Mouse (Mus musculus) c-Kit-negative CD71-positive TER-119-positive erythroid progenitor cells, embryonic 14.5 days (primary cell): ENCODE measurements around the gene Crocc2.
"Not testable (repeated sequence)": the region's sequence is repeated elsewhere in the genome, so short reads cannot be mapped to it uniquely, and the experiment has no call there.

Experiments used
- DNase-seq: peaks from one replicate; pipeline ENCODE4 v3.0.0-alpha.2; 2013; ENCODE audit warnings: low read depth, low spot score

Gene Crocc2

DNA sequence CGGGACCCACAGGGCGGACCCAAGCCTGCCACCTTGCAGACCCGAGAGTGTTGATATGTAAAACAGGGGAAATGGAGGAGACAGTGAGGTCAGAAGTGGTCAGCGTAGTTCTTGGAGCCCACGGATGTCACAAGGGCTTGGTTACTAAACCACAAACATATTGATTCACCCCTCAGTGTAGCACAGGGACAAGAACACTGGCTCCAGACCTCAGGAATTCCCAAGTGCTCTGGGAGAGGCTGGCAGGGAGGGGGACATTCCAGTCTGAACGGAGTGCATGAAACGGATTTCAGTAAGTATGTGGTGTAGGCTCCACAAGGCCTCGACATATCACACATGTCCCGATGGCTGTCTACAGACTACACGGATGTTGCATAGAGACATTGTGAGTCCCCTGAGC lies 6.6 kb upstream of the Crocc2 start:
- DNase-seq, result no peak

DNA sequence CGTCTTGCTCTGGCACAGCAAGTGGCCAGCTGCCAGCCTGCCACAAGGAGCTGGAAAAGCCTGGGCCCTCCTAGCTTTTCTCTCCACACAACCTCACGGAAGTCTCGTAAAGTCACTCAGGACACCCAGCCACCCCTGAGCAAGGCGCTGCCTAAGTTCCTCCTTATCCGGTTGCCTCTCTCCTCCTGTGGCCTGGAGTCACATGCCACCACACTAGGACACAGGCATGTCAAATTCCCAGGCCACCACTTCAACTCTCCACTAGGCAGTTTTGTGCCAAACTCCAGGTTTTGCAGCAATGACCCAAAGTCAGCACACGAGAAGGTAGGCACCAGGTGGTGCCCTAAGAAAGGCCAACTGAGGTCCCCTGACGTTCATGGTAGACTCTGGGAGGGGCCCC lies 5.9 kb upstream of the Crocc2 start:
- DNase-seq, result no peak

DNA sequence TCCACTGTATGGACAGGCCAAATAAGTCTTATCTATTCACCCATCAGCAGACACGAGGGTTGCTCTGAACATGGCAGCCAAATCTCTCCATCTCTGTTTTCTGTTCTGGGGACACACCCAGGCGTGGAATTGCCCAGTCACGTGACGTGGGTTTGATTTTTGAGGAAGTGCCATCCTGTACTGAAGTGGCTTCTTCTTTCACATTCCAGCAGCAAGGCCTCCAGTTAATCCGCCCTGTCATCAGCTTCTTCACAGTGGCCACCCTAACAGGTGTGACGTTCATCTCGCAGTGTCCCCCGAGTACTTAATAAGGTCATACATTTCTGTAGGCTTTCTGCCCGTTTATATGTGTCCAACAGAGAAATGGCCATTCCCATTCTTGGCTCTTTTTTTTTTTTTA lies 3.1 kb upstream of the Crocc2 start:
- DNase-seq, result no peak

DNA sequence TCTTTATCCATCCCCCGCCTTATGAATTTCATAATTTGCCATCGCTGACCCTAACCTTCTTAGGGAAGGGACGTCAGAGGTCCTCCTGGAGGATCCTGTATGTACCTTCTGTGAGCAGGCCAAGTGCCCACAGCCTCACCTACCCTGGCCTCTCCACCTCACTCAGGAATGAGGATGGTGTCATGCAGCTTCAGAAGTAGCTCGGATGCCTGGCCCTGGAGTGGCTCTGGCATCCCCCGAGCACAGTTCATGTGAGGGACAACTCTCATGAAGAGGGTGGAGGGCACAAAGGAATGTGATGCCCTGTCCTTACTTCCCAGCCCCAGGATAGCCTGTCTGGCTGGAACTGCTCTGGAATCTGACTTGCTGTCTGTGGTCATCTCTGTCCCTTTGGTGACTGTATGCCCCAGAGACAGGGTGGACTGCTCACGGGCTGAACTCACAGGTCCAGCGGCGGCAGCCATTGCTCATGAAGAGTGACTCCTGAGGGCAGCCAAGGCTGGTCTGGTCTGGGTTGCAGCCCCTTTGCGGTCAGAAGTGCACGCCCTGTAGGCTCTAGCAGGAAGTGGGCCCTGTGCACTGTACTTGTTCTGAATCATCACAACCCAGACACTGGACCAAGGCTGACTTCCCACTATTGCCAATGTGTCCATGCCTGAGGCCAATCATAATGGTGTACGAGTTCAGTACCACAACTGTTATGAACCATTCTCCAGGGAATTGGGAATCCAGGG lies 2.0 kb upstream of the Crocc2 start:
- no peak for DNase-seq

DNA sequence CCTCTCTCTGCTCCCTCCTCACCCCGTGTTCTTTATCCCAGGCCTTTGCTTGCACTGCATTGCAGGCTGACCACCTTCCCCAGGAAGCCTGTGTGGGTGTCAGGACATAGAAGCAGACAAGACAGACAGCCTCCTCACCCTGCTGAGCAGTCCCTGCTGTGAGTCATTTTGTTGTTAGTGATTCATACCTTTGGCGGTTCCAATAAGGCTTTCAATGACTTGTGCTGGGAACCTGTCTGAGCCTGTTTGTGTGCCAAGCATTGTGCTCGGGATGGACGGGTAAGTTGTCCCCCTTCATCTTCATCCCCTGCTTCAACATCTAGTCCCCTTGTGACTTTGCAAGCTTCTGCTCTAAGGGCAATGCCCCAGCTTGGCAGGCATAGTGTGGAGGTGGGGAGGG lies 5.1 kb downstream of the Crocc2 start:
- no peak for DNase-seq

DNA sequence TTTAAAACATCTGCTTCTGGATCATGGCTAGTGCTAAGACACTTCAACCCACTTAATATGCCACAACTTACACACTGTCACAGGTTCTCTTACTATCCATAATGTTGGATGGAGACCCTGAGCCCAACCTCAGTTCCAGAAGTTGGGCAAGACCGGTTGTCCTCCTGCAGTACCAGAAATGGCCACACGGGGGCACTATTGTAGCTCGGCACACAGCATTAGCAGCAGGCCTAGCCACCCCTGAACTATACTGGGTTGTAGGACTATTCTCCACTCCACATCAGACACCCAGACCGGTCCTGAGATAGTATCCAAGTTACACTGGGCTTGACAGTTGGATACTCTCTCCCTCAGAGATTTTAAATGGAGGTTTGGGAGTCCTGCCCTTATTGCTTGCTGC lies 5.9 kb downstream of the Crocc2 start:
- DNase-seq, result peak; percentile 49

DNA sequence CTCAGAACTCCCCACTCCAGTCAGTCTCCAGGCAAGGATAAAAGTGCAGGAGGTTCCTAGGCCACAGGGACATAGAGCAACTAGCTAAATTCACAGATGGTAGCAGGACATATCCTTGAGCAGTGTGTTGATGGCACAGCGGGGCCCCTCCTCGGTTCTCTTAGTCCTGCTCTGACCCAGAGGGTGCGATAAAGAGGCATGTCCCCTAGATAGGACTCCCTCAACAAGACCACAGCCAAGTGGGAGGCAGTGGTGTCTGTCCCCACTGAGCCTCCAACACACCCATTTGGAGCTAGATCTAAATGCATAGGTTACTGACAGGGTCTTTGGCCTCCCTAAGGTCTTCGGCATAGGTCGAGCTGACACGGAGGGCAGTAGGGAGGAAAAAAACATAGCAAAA lies 7.3 kb downstream of the Crocc2 start:
- no peak for DNase-seq

DNA sequence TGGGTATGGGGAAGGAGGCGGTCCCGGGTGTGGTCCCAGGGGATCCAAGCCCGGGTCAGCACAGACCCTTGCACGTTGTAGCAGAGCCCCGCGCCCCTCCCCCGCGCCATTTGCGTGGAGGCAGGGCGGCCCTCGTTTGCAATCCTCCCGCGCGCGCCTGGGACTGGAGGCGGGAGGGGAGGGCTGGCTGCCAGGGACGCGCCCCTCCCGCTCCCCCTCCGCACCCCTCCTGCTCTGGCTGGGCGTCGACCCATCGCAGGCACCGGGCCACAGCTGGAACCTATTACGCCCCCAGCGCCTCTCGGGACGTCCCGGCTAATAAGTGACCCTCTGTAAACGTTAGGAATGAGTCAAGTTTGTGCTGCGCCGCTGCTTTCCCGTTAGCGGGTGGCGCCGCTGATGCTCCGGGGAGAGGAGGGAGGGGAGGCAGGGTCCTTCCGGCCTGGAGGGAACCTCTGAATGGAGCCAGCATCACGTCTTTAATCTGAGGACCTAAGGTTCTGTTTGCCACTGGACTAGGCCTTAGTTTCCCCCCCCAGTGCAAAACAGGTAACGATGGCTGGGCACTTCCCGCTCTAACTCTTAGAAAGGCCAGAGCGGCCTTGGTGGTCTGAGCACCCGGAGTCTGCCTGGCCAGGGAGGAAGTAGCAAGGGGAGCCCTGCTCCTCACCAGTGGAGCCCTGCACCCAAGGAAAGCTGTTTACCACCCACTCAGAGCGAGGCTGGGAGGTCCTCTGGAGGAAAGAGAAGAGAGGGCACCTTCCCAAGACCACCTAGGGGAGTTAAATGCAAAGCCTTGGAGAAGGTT lies 8.2 kb downstream of the Crocc2 start:
- no peak for DNase-seq

DNA sequence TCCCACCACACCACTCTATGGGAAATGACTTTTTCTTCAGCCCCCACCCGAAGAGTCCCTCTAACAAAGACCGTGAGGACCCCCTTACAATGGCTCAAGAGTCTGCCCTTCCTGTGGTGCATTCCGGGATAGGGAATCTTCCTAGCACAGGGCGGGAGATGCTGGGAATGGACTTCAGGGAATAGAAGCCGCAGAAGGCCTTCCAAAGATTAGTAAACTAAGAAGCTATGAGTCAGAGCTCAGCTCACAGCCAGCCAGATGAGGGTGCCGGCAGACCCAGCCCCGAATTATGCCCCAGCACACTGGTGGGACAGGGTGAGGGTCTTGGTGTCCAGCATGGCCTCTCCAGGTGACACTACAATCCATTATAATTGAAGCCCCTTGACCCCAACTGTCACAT lies 13.8 kb downstream of the Crocc2 start:
- no peak for DNase-seq

DNA sequence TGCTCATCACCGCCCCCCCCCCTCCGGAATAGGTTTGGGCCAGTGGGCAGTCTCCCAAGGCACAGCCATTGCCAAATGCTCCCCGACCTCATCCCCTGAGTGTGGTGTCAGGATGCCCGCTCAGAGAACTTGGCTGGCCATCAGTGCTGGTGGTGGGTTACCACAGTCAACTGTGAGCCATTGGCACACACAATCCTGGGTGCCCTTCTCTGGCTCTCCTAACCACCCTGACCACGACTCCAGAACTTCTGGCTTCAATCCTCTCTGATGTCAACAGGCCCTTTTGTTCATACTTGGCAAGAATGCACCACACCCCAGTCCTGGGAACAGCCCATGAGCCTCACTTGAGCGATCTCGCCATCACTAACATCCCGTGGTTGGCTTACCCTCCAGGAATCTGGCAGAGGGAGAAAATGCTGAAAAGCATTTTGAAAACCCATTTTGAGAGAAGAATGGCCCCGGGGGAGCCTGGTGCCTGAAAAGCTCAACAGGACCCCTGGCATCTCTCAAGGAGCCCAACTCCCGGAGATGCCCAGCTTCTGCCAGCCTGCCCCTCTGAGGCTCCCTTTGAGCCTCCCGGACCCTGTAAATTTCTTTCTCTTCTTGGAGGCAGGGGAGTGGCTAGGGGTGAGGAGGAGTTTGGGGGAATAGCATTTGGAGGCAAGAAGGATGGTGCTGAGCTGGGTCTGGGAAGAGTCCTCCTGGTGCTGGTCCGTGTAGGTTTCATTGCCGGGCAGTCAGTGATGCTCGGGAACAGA lies 15.7 kb downstream of the Crocc2 start:
- no peak for DNase-seq

DNA sequence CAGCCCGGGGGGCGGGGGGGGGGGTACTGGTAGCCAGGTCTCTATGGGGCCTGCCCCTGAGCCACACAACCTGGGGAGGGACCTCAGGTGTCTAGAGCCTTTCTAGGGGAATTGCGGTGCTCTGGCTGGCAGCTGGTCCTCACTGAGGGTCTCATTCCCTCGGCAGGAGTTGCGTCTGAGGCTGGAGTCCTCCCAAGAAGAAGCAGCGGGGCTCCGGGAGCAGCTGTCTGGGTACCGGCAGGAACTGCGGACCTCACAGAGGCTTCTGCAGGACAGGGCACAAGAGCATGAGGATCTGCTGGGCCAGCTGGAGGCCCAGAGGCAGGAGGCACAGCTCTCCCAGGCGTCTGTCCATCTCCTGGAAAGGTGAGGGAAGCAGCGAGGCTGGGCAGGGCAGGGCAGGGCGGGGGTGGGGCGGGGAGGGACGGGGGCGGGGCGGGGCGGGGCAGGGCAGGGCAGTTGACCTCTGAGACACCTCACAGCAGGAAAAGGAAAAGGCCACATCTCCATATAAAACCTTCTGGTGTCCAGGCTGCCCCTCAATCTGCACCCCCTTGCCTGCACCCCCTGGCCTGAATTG lies 22.3 kb downstream of the Crocc2 start:
- DNase-seq, result no peak

DNA sequence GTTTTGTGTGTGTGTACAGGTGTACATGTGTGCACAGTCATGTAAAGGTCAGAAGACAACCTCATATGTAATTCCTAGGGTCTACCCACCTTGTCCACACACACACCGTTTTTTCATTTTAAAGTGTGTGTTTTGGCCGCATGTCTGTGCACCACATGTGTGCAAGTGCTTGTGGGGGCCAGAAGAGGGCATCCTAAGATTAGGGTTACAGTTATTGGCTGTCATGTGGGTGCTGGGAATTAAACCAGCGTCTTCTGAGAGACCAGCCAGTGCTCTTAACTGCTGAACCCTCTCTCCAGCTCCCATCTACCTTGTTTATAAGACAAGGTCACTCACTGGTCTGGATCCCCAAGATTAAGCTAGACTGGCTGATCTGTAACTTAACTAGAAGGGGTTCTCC lies 26.4 kb downstream of the Crocc2 start:
- no peak for DNase-seq

DNA sequence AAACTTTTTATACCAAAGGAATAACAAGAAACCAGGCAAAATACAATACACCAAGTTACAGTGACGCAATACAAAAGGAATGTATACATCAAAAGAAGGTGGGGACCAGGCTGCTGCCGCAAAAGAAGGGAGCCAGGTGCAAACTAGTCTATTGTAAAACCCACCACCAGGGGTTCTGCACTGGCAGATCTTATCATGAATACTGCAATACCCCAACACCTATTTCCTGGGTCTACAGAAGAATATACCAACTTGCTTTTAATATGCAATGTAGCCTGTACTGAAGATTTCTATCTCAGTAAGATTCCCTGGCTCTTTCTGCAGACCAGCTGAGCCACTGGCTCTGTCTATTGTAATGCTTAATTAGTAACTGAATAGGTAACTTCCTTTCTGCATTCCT lies 28.9 kb downstream of the Crocc2 start:
- DNase-seq, result not testable (repeated sequence)

DNA sequence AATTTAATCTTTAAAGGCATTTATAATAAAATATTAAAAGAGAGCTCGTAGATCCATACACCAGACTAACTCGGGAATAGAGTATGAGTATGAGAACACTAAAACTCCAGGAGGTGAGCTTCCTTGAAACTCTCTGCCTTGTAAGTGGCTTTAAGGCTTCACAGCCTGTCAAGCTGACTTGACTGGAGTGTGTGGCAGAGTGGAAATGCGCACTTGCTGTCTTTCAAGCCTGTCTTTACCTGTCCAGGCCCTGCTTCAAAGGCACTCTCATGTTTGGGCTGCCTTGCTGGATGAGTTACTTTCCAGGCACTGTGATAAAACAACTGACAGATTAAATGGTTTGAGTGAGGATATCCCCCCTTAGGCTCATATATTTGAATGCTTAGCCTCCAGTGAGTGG lies 29.4 kb downstream of the Crocc2 start:
- no peak for DNase-seq

DNA sequence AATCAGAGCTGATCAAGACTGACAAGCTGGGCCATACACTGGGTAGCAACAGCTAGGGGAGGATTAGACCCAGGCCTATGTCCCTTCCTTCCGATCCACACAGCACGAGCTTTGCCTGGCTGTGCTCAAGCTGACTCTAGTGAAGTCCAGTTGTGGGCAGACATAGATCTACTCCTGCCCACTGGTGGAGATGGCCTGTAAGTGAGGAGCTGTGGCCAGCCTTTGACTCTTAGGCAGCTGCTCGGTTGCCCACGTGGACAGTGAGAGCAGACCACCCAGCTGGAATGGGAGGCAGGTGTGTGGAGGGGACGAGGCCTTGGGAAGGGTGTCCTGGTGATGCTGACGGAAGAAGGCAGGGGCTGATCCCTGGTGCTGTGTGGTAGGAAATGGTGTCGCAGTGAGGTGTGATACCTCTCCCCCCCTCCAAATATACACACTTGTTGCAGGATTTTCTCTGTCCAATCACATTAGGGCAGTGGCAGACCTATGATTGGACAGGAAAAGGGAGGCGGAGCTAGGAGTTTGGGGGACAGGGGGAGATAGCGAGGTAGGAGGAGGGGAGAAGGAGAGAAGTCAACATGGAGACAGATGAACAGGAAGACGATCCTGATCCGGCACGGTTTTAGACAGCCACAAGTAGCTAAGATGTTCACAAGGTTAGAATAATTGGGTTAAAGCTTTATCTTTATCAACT lies 37.9 kb downstream of the Crocc2 start:
- DNase-seq, result no peak

DNA sequence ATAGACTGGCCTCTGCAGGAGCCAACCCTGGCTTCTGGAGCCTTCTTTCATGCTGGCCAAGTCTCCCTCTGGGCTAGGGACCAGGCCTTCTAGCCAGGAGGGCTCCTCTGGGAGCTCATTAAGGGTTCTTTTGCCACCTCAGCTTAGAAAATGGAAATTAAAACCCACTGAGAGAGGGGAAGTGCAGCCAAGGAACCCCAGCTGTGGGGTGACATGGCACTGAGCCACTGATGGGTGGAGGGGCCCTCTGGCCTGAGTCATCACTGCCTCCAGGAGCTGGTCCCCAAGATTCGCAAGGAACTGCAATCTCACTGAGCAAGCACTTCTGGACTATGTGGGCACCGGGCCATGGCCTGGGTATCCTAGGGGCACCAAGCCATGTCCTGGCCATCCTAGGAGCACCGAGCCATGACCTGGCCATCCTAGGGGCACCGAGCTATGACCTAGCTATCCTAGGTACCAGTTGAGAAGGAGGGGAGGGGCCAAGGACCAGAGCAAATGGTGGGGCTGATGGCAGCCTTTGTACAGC lies 39.1 kb downstream of the Crocc2 start:
- DNase-seq, result no peak

DNA sequence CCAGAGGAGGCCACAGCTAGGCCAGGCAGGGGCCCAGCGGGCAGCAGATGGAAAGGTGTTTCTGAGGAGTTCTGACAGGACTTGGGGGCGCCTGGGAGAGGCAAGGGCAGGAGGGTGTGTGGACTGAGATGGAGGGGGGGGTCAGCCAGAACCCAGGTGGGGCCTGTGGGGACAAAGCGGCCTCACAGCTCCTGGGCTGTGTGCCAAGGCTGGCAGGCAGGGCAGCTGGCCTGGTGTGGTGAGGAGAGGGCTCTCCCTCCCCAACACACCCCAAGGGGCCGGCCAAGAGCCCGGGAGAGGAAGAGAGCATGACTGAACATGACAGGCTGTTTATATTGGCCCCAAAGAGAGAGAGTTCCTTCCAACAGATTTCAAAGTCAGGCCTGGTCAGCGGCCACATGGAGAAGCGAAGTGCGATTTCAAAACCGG lies 41.7 kb downstream of the Crocc2 start:
- no peak for DNase-seq

DNA sequence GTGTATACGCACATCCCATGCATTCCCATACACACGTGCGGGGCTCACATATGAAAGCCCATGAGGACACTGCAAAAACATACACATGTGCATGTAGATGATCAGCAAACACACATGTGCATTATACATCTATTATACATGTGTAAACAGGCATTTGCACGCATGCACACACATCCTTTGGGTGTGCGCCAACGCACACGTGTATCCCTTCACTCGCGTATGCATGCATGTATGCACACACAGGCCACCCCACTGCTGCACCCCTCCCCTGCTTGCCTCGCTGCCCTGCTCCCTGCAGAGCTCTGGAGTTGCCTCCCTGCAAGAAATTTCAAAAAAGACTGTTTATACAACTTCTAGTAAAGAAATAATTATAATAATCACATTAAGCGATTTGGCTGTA lies 42.5 kb downstream of the Crocc2 start:
- no peak for DNase-seq

DNA sequence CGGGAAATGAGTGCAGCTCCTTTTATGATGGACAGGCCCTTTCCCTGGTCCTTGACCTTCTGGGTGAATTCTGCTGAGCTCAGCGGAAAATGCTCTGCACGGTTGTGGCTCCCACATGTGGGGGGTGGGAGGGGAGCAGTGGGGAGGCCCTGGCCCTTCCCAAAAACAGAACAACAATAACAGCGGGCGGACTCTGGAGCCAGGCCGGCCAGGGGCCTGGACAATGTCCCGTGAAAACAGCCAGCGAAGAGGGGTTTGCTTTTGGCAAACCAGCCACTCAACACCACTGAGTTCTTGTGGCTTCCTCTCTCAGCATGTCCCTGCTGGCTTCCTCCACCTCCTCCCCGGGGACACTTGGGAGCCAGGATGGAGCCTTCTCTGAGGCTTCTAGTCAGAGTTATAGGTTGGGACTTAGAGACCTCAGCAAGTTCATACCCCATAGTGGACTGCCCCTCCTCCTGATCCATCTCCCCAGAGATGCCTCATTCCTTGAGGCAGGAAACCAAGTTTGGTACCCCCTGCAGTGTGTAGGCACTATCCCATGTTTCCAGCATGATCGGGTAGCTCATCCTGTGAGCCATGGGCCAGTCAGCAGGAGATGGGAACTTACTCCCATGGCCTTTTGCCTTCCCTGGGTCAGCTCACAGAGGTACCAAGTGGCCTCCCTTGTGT lies 43.2 kb downstream of the Crocc2 start:
- no peak for DNase-seq

DNA sequence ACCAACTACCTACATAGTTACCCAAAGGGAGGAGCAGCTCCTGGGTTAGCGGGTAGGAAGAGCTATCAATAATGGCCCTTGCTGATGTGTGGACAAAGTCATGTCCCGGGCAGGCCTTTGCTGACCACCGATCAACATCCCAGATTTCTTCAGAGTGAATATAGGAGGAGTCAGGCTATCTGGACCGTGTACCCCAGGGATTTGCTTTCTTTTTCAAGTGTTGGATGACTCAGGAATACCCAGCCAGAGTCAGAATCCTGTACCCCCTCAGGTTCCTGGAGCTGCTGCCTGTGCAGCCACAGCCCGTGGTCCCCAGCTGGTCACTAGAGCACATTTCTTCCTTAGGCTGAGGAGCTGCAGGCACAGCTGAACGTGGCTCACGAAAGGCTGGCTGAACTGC lies 43.9 kb downstream of the Crocc2 start:
- DNase-seq, result no peak

DNA sequence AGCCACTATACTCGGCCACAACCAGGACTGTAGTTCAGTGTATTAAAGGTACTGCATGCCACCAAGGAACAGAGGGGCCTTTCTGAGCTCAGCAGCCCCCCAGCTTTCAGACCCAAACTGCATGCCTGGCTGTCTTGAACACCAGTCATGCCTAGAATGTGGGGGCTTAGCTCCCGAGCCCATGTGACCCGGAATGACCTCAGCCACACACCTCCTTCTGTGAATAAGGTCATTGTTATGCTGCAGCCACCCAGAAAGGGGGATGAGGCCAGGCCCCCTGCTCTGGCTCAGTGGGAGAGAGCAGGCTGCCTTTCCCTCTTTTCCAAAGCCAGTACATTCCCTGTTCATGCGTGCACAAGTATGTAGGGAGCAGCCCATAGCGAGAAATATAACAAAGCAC lies 46.1 kb downstream of the Crocc2 start:
- no peak for DNase-seq
